Mouse (Mus musculus) cerebellum, postnatal 25 days (tissue): ENCODE data around the gene Ankrd34a.

ENCODE experiments used
- DNase-seq, 2 experiments: peaks; one replicate each; pipeline ENCODE4 v3.0.0; 2021; ENCODE audit warnings: mixed read lengths in 2 of 2

The Ankrd34a gene

DNA sequence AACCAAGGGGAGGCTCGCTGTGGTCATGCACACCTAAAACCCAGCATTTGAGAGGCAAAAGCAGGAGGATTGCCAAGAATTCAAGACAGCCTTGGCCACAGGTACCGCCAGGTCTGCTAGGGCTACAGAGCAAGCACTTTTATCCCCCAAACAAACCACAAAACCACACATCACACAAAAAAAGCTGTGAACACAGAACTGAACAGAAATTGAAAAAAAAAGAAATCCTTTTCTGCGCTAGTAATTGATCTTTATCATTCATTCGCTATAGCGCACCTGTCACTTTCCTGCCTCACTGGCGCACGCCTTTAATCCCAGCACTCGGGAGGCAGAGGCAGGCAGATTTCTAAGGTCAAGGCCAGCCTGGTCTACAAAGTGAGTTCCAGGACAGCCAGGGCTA is 33.2 kb upstream of the Ankrd34a start:
- no peak for DNase-seq

DNA sequence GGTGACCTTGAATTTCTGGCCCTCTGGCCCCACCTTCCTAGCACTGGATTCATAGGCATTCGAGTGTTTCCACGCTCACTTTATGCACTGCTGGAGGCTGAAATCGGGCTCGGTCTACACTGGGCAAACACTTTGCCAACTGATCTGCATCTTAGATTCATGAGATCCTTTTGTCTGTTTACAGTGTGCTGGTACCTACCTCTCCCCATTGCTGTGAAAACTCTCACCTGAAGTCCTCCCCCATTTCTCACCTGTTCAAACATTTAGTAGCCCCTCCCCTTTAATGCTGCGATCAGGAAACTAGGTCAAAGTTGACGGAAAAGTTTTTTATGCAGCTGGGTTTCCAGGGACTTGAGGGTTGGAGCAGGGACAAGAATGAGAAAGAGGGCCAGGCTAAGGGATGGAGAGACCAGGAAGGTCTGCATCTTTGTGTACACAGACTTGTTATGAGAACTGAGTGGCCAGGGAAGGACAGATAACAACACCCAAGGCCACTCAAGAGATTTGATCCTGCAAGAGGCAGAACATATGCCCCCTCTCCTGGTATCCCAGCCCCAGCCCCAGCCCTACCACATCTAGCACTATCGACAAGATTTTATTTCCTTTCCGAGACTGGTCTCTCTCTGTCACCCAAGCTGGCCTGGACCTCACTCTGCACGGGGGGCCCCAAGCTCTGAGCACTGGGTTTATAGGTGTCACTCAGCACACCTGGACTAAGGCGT is 32.4 kb upstream of the Ankrd34a start:
- DNase-seq, result no peak

DNA sequence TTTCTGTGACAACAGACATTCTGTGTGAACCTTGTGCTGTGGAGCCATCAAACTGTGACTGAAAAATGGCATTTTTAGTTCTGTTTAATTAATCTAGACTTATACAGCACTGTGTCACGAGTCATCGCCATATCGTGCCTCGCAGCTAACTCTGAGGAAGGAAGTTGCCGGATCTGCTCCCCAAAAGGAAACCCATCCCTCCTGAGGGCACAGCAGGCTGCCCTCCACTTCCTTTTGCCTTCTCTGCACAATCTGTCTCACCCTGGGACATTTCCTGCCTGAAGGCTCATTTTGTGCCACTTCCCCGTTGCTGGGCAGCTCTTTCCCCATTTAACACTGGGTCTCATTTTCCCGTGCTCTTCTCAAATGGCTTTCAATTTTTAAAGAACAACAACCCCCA is 31.8 kb upstream of the Ankrd34a start:
- DNase-seq, result no peak

DNA sequence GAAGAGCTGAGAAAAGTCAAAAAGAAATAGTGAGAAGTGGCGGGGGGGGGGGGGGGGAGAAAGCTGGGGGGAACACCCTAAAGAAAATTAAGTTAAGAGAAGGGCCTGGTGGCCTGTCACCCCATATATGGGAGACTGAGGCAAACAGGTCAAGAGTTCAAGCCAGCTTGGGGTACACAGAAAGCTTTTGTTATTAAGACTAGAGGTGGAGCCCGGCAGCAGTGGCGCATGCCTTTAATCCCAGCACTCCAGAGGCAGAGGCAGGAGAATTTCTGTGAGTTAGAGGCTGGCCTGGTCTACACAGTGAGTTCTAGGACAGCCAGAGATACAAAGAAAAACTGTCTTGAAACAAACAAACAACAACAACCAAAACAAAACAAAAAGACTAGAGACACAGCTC is 31.3 kb upstream of the Ankrd34a start:
- no peak for DNase-seq

DNA sequence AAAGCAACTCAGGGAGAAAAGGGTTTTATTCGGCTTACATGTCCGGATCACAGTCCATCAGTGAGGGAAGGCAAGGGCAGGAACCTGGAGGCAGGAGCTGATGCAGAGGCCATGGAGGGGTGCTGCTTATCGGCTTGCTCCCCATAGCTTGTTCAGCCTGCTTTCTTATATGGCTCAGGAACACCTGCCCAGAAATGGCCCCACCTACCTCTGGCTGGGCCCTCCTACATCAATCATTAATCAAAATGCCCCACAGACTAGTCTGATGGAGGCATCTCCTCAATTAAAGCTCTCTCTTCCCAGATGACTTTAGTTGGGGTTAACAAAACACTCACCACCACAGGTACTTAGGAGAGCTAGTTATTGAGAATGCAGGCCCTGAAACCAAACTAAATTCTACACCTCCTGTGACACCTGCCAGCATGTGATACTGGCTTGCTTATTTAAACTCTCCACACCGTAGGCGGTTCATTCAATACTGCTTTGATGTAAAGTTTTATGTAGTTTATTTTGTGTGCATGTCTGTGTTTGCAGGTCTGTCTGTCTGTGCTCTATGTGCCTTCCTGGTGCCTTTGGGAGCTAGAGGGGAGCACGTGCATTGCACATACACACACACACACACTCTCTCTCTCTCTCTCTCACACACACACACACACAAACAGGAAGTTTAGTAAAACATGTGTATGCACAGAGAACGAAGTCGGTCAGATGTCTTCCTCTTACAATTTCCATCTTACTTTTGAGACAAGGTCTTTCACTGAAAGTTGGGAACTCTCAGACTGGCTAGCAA is 29.6 kb upstream of the Ankrd34a start:
- no peak for DNase-seq

DNA sequence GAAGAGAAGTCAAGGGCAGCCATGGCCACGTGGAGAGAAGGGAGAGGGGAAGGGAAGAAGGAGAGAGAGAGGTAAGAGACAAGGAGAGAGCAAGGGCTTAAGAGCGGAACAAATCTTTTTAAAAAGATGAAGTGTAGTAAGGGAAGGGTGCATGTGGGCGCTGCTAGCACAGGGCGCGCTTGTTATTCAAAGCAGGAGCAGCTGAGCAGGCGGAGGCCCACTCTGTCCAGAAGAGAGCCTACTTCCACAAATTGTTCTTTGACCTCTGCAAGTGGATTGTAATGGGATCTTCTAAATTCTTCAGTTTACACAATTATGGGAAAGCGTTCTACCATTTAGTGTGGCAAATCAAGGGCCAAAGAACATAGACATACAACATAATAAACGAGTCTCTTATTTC is 27.8 kb upstream of the Ankrd34a start:
- no peak for DNase-seq

DNA sequence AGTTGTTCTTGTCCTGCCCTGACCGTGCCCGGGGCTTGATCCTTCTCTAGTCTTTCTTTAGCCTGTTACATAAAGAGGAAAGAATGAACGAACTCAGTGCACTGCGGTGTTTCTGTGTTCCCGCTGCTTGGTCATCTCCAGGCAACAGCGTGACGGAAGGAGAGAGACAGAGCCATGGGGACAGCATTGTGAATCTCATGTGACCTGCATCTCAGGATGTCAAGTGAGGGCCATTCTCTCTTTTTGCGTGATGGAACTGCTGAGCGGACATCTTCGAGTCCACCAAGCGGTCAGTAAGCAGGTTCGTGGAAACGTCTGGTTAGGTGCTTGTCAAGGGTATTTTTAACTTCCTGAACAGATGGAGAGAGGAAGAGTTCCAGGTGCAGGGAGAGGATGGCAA is 26.9 kb upstream of the Ankrd34a start:
- no peak for DNase-seq

DNA sequence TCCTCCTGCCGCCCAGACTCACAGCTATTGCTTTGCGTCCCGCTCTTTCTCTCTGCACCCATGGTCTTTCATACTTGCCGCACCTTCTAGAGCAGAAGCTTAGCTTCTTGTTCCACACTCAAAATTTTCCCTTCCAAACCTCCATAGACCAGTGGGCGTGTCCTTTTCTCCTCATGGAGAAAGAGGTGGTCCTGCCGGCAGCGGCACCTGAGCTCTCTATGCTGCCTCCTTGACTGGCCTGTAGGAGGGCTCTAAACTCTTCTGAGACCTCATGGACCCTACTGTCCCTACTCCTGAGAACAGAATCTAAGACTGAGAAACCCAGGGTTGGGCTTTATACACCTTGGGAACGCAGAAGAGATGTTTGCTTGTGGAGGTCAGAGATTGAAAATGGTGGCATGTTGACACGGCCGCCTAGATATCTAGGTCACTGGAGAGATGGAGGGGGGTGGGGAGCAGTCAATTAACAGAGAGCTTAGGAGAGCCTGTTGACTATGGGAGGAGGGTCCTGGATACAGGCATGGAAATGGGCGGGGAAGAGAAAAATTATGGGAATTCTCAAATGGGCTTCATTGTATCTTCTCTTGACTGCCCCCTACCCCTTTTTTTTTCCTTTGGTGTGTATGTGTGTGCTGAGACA is 26.4 kb upstream of the Ankrd34a start:
- DNase-seq, result no peak

DNA sequence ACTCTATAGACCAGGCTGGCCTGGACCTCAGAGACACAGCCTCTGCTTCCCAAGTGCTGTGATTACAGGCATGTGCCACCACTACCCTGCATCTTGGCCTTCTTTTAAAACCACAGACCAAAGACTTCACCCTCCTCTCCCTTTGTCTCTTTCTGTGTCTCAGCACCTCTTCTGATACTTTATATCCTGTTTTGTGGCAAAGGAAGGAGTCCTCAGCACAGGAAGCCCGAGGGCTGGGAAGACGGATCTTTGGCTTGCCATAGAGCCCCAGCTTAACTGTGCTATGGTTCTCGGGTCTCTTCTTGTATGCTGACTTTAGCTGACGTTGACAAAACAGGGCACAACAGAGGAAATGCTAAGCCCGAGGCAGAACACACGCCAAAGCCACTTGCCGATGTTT is 25.8 kb upstream of the Ankrd34a start:
- no peak for DNase-seq

DNA sequence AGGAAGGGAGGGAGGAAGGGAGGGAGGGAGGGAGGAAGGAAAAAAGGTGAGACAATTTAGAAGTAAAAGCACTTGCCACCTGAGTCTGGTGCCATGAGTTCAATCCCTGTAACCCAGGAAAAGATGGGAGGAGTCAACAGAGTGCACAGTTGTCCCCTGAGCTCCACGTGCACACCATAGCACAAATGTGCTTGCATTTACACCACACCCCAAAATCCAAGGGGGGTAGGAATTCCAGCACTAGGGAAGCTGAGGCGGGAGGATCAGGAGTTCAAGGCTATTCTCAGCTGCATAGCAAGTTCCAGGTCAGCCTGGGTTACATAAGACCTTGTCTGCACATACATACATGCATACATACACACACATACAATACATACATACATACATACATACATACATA is 25.1 kb upstream of the Ankrd34a start:
- DNase-seq, result no peak

DNA sequence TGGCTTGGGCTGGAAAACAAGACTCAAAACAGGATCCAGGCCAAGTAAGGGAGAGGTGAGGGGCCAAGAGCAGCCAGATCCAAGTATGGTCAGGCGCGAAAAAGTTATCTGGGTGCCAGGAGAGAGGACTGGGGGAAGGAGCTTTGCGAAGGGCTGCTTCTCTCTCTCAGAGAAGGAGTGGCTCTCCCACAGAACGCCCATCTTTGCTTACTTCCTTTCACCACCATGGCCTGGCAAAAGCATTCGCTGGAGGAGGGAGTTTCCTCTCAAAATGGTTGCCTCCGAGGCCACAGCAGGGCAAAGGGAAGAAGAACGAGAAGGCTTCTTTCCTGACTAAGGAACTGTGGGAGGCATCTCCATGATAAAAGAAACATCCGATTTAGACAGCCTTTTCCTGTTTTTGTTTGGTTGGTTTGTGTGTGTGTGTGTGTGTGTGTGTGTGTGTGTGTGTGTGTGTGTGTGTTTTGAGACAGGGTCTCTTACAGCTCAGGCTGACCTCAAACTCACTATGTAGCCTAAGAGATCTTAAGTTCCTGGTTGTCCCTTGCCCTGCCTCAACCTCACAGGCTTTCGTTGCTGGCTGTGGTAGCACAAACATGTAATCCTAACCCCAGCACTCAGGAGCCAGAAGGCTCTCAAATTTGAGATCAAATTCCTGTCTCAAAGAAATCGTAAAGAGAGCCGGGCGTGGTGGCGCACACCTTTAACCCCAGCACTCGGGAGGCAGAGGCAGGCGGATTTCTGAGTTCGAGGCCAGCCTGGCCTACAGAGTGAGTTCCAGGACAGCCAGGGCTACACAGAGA is 24.3 kb upstream of the Ankrd34a start:
- no peak for DNase-seq

DNA sequence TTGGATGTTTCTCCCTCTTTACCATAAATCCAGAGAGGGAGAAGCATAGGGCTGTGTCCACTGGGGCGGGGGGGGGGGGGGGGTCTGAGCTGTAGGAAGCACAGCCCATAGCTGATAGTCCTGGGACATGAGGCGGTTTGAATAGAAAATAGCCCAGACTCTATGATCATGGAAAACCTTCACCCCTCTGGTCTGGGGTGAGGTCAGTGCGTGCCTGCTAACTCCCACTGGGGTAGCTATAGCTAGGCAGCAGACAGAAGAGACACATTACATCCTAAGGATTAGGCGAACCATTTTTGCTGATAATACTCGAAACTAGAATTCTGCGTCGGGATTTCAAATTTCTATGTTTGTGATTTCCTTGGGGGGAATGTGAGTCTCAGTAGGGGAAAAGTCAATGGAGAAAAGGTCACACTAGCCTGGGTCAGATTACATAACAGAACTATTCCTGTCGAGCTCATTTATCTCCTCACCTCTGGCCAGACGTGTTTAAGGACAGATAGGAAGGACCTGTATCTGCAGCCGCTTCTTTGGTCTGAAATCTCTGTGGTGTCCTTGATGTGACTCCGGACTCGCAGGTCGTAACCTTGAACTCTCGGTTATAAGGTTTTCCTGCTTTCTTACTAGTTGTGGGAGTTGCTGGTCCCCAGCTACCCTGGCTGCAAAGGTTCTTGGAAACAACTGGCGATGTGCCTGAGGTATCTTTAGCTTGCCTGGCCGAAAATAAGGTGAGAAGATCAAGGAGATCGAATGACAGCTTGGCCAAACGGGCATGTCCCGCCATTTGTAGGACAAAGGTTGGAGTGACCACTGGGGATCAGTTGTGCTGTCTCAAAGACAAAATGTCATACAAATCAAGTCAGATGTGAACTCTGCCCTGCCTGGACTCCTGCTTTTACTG is 22.6 kb upstream of the Ankrd34a start:
- DNase-seq, result no peak

DNA sequence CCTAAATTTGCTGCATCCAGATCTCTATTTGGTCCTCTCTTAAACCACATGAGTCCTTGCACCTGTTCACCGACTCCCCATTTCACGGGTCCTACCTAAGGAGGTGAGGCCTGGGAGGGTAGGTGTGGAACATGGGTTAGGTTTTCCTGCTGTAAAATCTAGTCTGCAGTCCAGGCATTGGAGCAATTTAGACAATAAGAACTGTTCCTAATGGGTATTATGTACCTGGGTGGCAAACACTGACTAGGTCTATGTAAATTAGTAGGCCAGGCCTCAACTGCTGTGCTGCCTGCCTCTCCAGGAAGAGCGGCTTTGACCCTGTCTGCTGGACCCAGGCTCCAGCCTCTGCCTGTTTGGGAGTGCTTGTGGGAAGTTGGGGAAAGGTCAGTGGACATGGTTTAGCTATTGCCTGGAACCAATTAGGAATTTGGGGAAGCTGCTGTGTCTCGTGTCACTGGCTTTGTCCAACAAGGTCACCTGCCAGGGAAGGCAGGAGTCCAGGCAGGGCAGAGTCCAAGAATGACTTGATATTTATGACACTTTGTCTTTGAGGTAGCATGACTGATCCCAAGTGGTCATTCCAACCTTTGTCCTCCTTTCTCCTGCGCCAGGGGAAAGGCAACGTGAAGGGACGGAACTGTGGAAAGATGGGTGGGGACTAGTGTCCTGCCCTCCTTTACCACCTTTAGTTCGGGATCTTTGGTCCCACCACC is 21.0 kb upstream of the Ankrd34a start:
- DNase-seq, result no peak

DNA sequence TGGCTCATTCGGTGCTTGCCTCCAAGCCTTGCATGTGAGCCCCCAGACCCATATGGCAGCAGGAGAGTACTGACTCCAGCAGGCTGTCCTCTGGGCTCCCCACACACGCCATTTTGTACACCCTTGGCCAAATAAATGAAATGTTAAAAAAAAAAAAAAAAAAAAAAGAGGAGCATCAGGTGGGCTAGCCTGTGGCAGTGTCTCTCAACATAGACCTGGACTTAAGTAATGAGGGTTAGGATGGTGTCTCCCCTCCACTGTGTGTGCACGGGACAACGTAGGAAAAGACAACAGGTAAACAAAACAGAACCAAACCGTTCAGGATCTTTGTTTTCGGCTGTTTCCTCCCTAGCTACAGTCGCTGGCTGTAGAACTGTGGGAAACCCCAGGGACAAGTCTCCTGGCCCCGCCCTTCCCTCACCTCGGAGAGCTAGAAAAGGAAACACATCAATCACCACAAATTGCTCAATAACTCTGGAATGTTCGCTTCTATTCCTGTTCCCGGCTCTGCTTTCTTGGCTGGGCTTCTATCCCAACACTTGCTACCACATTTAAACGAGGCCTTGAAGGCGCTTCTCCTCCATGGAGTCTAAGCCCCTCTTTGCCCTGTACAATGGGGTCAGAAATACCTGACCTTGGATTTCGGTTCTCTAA is 20.3 kb upstream of the Ankrd34a start:
- DNase-seq, result no peak

DNA sequence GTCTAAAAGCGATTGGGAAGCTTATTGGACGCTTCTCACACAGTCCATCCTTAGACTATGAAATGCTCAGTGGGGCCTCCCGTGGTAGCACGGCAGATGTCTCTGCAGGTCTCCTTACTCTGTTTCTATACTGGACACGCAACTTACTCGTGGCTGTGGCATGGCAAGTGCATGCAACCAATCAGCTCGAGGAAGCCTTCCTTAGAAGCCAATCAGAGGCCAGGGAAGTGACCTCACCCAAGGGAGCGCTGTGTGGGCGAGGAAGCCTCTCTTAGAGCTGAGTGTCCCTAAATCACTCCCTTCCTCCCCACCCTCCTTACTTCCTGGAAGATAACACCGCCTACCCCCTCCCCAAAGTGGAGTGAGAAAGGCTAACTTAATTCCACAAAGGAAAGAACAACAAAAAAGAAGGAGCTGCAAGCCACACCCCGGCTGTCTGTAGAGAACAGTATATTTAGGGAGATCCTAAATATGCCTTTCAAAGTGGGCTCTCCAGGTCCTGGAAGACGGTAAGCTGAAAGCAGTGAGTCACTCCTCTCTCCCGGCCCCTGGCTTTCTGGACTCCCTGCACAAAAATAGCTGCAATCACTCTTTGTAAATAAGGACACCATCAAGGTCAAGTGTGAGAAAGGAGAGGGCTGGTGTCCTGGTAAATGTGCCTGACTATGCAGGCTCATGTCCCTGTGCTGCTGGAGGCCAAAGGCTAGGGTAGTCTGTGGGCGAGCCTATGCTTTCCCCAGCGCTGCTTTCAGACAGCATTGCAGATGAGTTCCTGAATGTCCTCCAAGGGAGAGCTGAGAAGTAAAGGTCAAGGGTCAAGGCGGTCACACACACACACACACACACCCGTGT is 19.5 kb upstream of the Ankrd34a start, which contains the start of gene Gm16253:
Gene Gm16253, plus strand, starts transcription at position 295 of the 852 bp plus-strand sequence.
- DNase-seq, result peak; percentile 72 to 78

DNA sequence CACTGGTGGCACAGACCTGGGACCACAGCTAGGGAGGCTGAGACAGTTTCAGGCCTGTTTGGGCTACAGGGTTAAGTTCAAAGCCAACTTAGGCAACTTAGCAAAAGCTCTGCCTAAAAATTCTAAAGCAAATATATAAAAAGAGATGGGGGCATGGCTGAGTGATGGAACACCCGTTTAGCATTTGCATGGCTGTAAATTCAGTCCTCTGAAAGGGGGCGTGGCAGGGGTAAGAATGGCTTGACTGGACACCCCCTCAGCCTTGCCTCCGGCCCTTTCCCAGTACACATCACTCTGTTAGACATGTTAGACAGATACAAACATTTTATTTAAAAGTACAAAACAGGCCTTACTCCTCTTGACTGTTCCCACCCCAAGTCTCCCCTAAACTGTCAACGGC is 18.9 kb upstream of the Ankrd34a start:
- no peak for DNase-seq

DNA sequence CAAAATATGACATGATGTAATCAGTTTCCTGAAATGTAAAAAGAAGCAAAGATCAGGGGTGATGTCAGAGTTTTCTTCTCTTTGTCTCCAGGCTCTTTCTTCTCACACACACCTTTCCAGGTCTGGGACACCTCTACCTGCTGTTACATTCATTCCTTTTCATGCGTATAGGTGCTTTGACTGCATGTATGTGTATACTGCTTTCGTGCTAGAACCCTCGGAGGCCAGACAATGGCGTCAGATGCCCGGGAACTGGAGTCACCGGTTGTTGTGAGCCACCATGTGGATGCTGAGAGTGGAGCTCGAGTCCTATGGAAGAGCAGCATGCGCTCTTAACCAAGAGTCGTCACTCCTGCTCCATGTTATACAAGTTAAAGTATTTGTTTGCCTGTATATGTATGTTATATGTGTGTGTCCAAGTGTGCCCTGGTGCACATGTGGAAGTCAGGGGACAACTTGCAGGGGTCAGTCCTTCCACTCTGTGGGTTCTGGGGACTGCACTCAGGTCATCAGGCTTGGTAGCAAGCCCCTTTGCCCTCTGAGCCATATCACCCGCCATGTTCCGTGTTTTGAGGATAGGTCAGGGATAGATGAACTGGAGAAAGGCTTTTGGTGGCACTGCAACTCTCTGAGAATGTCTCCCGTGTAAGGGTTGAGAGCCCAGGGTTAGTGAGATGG is 17.7 kb upstream of the Ankrd34a start:
- DNase-seq, result no peak

DNA sequence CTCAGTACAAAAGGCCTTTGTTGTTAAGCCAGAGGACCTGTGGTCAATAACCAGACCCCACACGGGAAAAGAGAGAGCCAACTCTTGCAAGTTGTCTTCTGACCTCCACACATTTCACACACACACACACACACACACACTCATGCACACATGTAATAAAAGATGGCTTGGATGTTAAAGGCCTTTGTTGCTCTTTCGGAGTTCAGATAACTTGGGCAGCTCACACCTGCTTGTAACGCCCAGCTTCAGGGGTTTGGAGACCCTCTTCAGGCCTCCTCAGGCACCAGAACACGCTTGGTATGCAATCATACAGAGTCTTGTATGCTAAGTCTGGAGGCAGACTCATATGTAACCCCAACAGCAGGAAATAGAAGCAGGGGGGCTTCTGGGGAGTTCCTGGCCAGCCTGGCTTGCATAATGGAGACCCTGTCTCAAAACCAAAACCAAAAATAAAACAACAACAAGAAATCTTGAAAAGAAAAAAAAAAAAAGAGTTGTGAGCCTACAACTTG is 17.1 kb upstream of the Ankrd34a start:
- DNase-seq, result no peak

DNA sequence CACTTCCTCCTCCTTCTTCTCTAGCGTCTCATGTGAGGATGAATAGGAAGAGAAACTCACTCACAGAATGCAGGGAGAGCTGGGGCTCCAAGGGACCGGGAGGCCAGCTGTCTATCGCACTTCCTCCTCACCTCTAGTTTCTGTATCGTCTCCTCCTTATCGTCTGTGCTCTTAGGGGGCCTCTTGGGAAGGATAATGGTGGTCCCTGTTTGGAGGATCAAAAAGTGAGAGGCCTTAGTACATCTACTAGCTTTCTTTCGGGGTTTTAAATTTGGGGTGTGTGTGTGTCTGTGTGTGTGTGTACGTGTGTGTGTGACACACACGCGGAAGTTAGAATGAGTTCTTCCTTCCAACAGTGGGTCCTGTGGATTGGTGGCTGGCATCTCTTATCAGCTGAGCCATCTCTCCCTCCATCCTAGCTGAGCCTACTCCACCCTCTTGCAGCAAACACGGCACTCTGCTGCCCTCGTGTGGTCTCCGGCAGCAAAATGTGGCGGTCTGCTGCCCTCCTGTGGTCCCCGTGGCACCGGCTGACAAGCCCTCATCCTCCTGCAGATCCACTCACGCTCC is 16.5 kb upstream of the Ankrd34a start:
- peak; percentile 95 to 96 for DNase-seq
